In genomic region chr1:75360112-75361031, GRCm38 (mm10) we compare ENCODE assay signal across 7 mouse cellular contexts. TPM values are rescaled to one million over a fixed set of nuclear protein-coding genes. Genes with fewer than 3 reads are reported as not detected.
DNase-seq lines count a peak whose midpoint lies in the region; ATAC-seq and TF ChIP-seq lines count a peak whose summit lies in the region.

Gene Des, plus strand, starts transcription at chr1:75360329.

- TF ChIP-seq POLR2A in lung, adult 2 months (IDR thresholded peaks at IDR 0.05; ENCODE audit: borderline replicate concordance, extremely low read depth, low read depth, low read length): peak; percentile 75
- no peak for TF ChIP-seq POLR2A in small intestine, adult 2 months (IDR thresholded peaks at IDR 0.05; ENCODE audit: low read depth, low read length)

- 3% methylated on average over 79 of the region's 80 CpGs for WGBS in intestine, embryonic 14.5 days
- WGBS in lung, adult 2 months: 5% methylated on average over 80 of the region's 80 CpGs
- WGBS in small intestine, adult 2 months: 6% methylated on average over 80 of the region's 80 CpGs

- H3K9me3 ChIP-seq in G1E (replicated peaks): no peaks in the 10 kb centered on the region; the same call in 1 of the 2 replicates
- H3K9me3 ChIP-seq in intestine, embryonic 14.5 days (ENCODE audit: control insufficient read depth, low read length): no peaks in the 10 kb centered on the region

- peak within 1 kb of the TSS; percentile 73 for H3K4me2 ChIP-seq in intestine, embryonic 14.5 days (ENCODE audit: low read length)

- H3K27ac ChIP-seq in intestine, embryonic 14.5 days (ENCODE audit: low read depth): peak within 1 kb of the TSS; percentile 81
- peak within 1 kb of the TSS; percentile 32 for H3K27ac ChIP-seq in small intestine, adult 2 months (ENCODE audit: insufficient read depth, low read depth, low read length)

- H3K9ac ChIP-seq in intestine, embryonic 14.5 days (ENCODE audit: low read length): peak within 1 kb of the TSS; percentile 52

- no peak for ATAC-seq in G1E (ENCODE audit: extremely low read depth, insufficient number of reproducible peaks, low FRiP score, poor library complexity, severe bottlenecking)
- ATAC-seq in intestine, embryonic 14.5 days (replicated peaks; ENCODE audit: low FRiP score, low TSS enrichment, low read depth): peak; percentile 74
- no peak for ATAC-seq in inflammation-experienced regulatory T-cells, adult 6 months

- no peak within 1 kb of the TSS for H3K4me3 ChIP-seq in G1E (ENCODE audit: low read depth, low read length)
- H3K4me3 ChIP-seq in intestine, embryonic 14.5 days (ENCODE audit: low read depth, low read length): peak within 1 kb of the TSS; percentile 48
- H3K4me3 ChIP-seq in lung, adult 2 months (replicated peaks; ENCODE audit: extremely low read depth, low read depth, low read length): peak within 1 kb of the TSS; percentile 54
- H3K4me3 ChIP-seq in small intestine, adult 2 months (ENCODE audit: low read depth, low read length): peak within 1 kb of the TSS; percentile 50

- peaks cover 39% of the 10 kb centered on the region for H3K27me3 ChIP-seq in G1E (ENCODE audit: insufficient read depth, low read length)
- H3K27me3 ChIP-seq in intestine, embryonic 14.5 days (replicated peaks; ENCODE audit: control insufficient read depth, insufficient read depth, low read length): peaks cover 6% of the 10 kb centered on the region; the same call in 1 of the 2 replicates
- H3K27me3 ChIP-seq in small intestine, adult 2 months (ENCODE audit: control insufficient read depth, insufficient read depth, low read length): peaks cover 13% of the 10 kb centered on the region

- no peaks in the 10 kb centered on the region for H3K36me3 ChIP-seq in G1E (replicated peaks)
- 0 out of 2 replicates have a peak, but pooled peaks cover 7% of the 10 kb centered on the region for H3K36me3 ChIP-seq in intestine, embryonic 14.5 days (ENCODE audit: control insufficient read depth, insufficient read depth, low read length)
- no peaks in the 10 kb centered on the region for H3K36me3 ChIP-seq in small intestine, adult 2 months (ENCODE audit: control insufficient read depth, insufficient read depth, low read length)

- H3K4me1 ChIP-seq in G1E (ENCODE audit: insufficient read depth, low read depth, low read length): peaks cover 35% of the 10 kb centered on the region
- peaks cover 3% of the 10 kb centered on the region; the same call in 1 of the 2 replicates for H3K4me1 ChIP-seq in intestine, embryonic 14.5 days (replicated peaks; ENCODE audit: control insufficient read depth, insufficient read depth, low read length)
- H3K4me1 ChIP-seq in lung, adult 2 months (ENCODE audit: control insufficient read depth, insufficient read depth, low read length): 0 out of 2 replicates have a peak, but pooled peaks cover 2% of the 10 kb centered on the region
- no peaks in the 10 kb centered on the region for H3K4me1 ChIP-seq in small intestine, adult 2 months (ENCODE audit: control insufficient read depth, insufficient read depth, insufficient read length, low read length)

- no peak for DNase-seq in G1E (ENCODE audit: low spot score)
- no peak for DNase-seq in adrenal gland, postnatal 4 days (ENCODE audit: low spot score in 2 of 2)
- peak; percentile 68 to 80 for DNase-seq in gastrocnemius, postnatal 4 days (ENCODE audit: low spot score in 2 of 2)
- DNase-seq in intestine, embryonic 14.5 days (ENCODE audit: low spot score): peak; percentile 78
- DNase-seq in lung, adult 2 months: no peak

- no peak for TF ChIP-seq CTCF in G1E (IDR thresholded peaks at IDR 0.05; ENCODE audit: low read depth, low read length)
- no peak for TF ChIP-seq CTCF in lung, adult 2 months (IDR thresholded peaks at IDR 0.05; ENCODE audit: insufficient read depth, low read length)
- TF ChIP-seq CTCF in small intestine, adult 2 months (IDR thresholded peaks at IDR 0.05; ENCODE audit: extremely low read depth, insufficient read length, insufficient replicate concordance, low read depth, low read length): no peak

RNA-seq across cellular contexts. Expression of gene Des, which starts in this region (rescaled TPM):
- total RNA-seq in G1E (2014; fragmentation: Nextera tagmentation): 12.9 and 19.0 TPM in 2 replicates
- 3.4 and 5.6 TPM in 2 replicates for total RNA-seq in G1E (2017)
- 12.7 and 13.8 TPM in 2 replicates for polyA plus RNA-seq in G1E (2012)
- total RNA-seq in adrenal gland, postnatal 4 days (2021): 10 to 100 TPM; 40.5 to 78.8 TPM
- total RNA-seq in gastrocnemius, postnatal 4 days (2021): 1,000 to 10,000 TPM; 1,760 to 1,859 TPM
- 72.4 and 73.2 TPM in 2 replicates for polyA plus RNA-seq in intestine, embryonic 14.5 days (2014; fragmentation: Nextera tagmentation; extraction: Ambion mirVana)
- polyA plus RNA-seq in lung, adult 2 months (2012; rRNA removed): 107 and 185 TPM in 2 replicates
- 152 and 216 TPM in 2 replicates for polyA plus RNA-seq in small intestine, adult 2 months (2012; rRNA removed)
- polyA plus RNA-seq in inflammation-experienced regulatory T-cells, adult 6 months (2017; shearing (Covaris generic)): under 1 TPM in 1 of 3 experiments, not detected in 2; 0.64 TPM

Comparison
In these comparisons a context has a peak if more than half of its experiments do, and no peak if none do; other contexts are left out.
1. RNA of gene Des (total RNA-seq): 1,760 to 1,859 TPM in gastrocnemius, postnatal 4 days; 40.5 to 78.8 TPM in adrenal gland, postnatal 4 days and 3.4 to 19.0 TPM in G1E; every median in the first group is over 10 times any median in the second.
2. DNase-seq: peak in gastrocnemius, postnatal 4 days (2 of 2) and intestine, embryonic 14.5 days (single experiment); none in G1E (single experiment), adrenal gland, postnatal 4 days (0 of 2) and lung, adult 2 months (single experiment).